Mouse (Mus musculus): ENCODE data around the gene Pnpo.
A peak's percentile ranks its signal among the peaks of the same experiment; 100 is the strongest.

The Pnpo gene

GRCm38 (mm10) chr11:96967544-96968269 is 23.9 kb upstream of the Pnpo start:
- no peaks in the 10 kb centered on the region for H3K9me3 ChIP-seq (ENCODE audit: low read length)
- peaks cover 33% of the 10 kb centered on the region for H3K36me3 ChIP-seq (ENCODE audit: insufficient read depth, low read length)
- no peaks in the 10 kb centered on the region for H3K27me3 ChIP-seq (ENCODE audit: insufficient read depth, low read length)
- peak overlapping the region; percentile 24; the same call in 1 of the 2 replicates for H3K4me3 ChIP-seq (replicated peaks; ENCODE audit: low read length)
- TF ChIP-seq NANOG (IDR thresholded peaks at IDR 0.05; ENCODE audit: borderline replicate concordance, low read length) (no peak), CTCF (conservative IDR thresholded peaks at IDR 0.05; ENCODE audit: low read length) (no peak), POU5F1 (IDR thresholded peaks at IDR 0.05; ENCODE audit: borderline replicate concordance, low read length) (no peak)
- peaks cover 98% of the 10 kb centered on the region for H3K4me1 ChIP-seq (replicated peaks; ENCODE audit: low read depth, low read length)

- no peak for TF ChIP-seq NANOG (IDR thresholded peaks at IDR 0.05; ENCODE audit: borderline replicate concordance, low read length)
- no peak for TF ChIP-seq CTCF (conservative IDR thresholded peaks at IDR 0.05; ENCODE audit: low read length)
- TF ChIP-seq POU5F1 (IDR thresholded peaks at IDR 0.05; ENCODE audit: borderline replicate concordance, low read length) = no peak
- H3K4me1 ChIP-seq (replicated peaks; ENCODE audit: low read depth, low read length) = peaks cover 98% of the 10 kb centered on the region
- peaks cover 33% of the 10 kb centered on the region for H3K36me3 ChIP-seq (ENCODE audit: insufficient read depth, low read length)
- peak overlapping the region; percentile 24; the same call in 1 of the 2 replicates for H3K4me3 ChIP-seq (replicated peaks; ENCODE audit: low read length)
- H3K9me3 ChIP-seq (ENCODE audit: low read length) = no peaks in the 10 kb centered on the region
- no peaks in the 10 kb centered on the region for H3K27me3 ChIP-seq (ENCODE audit: insufficient read depth, low read length)
Observed at GRCm38 (mm10) chr11:96966914-96967543, 23.2 kb upstream of the Pnpo start.

DNA sequence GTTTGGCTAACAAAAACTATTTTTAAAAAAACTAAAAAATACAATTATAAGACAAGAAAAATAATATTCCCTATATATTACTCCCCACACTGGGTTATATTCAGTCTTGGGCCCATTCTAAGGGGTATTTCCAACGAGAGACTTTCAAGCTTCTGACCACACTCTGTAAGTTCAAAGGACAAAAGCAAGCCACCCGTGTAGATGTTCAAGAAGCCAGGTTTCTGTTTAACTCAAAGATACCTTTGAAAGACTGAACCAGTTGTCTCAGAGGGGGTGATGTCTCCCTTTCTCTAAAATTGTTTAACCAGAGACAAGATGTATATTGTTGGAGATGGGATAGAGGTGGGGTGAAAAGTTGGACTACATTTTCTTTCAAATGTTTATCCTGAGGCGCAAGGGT is 22.4 kb upstream of the Pnpo start:
- Histone ChIP-seq H3K4me3 (replicated peaks; ENCODE audit: low read length) (no peak overlapping the region), H3K4me1 (replicated peaks; ENCODE audit: low read depth, low read length) (peaks cover 98% of the 10 kb centered on the region), H3K36me3 (ENCODE audit: insufficient read depth, low read length) (peaks cover 40% of the 10 kb centered on the region), H3K9me3 (ENCODE audit: low read length) (no peaks in the 10 kb centered on the region), H3K27me3 (ENCODE audit: insufficient read depth, low read length) (no peaks in the 10 kb centered on the region)
- TF ChIP-seq CTCF (conservative IDR thresholded peaks at IDR 0.05; ENCODE audit: low read length) (no peak), NANOG (IDR thresholded peaks at IDR 0.05; ENCODE audit: borderline replicate concordance, low read length) (no peak), POU5F1 (IDR thresholded peaks at IDR 0.05; ENCODE audit: borderline replicate concordance, low read length) (no peak)

DNA sequence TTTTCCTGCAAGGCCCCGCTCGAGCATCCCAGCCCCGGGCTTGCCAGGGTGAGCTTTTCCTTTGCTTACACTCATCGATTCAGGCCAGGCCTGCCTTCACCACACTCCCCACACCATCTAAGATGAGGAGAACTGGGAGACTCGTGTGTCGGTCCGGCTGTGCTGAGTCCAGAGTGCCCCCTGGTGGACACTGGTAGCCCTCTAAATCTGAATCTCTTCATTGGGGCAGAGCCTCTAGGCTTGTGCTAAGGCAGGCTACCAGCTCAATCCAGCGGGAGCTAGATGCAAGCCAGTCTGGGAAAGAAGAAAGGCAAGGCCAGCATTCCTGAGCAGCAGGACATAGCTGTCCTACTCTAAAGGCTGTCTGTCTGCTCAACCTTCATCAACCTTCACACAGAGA is 19.8 kb upstream of the Pnpo start:
- Histone ChIP-seq H3K4me3 (replicated peaks; ENCODE audit: low read length) (peak overlapping the region; percentile 58), H3K9me3 (ENCODE audit: low read length) (no peaks in the 10 kb centered on the region), H3K36me3 (ENCODE audit: insufficient read depth, low read length) (peaks cover 58% of the 10 kb centered on the region), H3K4me1 (replicated peaks; ENCODE audit: low read depth, low read length) (peaks cover 93% of the 10 kb centered on the region), H3K27me3 (ENCODE audit: insufficient read depth, low read length) (no peaks in the 10 kb centered on the region)
- no peak for TF ChIP-seq NANOG (IDR thresholded peaks at IDR 0.05; ENCODE audit: borderline replicate concordance, low read length)
- peak; percentile 83 for TF ChIP-seq CTCF (conservative IDR thresholded peaks at IDR 0.05; ENCODE audit: low read length)

DNA sequence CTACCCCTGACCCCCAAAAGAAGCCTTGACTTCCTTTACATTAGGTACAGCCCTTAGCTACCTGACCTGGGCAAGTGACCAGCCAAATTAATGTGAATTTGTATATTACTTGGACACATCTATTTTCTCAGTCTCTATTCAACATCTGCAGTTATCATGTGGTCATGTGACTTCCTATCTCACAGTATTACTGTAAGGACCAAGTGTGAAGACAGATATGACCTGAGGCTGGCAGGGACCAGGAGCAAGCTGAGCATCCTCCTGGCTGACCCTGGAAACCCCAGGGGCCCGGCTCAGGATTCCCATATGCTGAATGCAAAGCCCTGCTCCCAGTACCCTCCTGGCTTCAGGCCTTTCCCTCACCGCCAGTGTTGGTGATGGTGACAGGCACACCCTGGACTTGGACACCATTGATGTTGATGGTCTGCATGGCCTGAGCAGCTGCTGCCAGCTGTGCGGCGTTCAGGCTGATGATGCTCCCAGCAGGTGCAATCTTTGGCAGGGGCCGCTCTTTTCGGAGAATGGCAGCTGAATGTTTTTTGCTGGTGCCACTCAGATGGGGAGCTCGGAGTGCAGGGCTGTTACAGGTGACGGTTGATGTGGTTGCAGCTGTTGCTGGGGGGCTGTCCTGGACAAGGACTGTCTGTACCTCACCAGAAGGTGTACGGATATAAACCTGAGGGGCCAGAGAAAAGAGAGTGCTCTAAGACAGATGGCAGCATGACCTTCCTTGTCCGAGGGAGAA is 13.4 kb upstream of the Pnpo start:
- no peaks in the 10 kb centered on the region for H3K27me3 ChIP-seq (ENCODE audit: insufficient read depth, low read length)
- peaks cover 91% of the 10 kb centered on the region for H3K4me1 ChIP-seq (replicated peaks; ENCODE audit: low read depth, low read length)
- H3K36me3 ChIP-seq (ENCODE audit: insufficient read depth, low read length) = peaks cover 91% of the 10 kb centered on the region
- H3K4me3 ChIP-seq (replicated peaks; ENCODE audit: low read length) = 0 out of 2 replicates have a peak overlapping the region, but pooled peaks have one; percentile 79
- TF ChIP-seq CTCF (conservative IDR thresholded peaks at IDR 0.05; ENCODE audit: low read length) = no peak
- no peak for TF ChIP-seq POU5F1 (IDR thresholded peaks at IDR 0.05; ENCODE audit: borderline replicate concordance, low read length)
- no peak for TF ChIP-seq NANOG (IDR thresholded peaks at IDR 0.05; ENCODE audit: borderline replicate concordance, low read length)
- no peaks in the 10 kb centered on the region for H3K9me3 ChIP-seq (ENCODE audit: low read length)

- peaks cover 94% of the 10 kb centered on the region for H3K36me3 ChIP-seq (ENCODE audit: insufficient read depth, low read length)
- no peaks in the 10 kb centered on the region for H3K27me3 ChIP-seq (ENCODE audit: insufficient read depth, low read length)
- H3K4me3 ChIP-seq (replicated peaks; ENCODE audit: low read length) = peak overlapping the region; percentile 79
- H3K4me1 ChIP-seq (replicated peaks; ENCODE audit: low read depth, low read length) = peaks cover 91% of the 10 kb centered on the region
- TF ChIP-seq CTCF (conservative IDR thresholded peaks at IDR 0.05; ENCODE audit: low read length) (peak; percentile 65), POU5F1 (IDR thresholded peaks at IDR 0.05; ENCODE audit: borderline replicate concordance, low read length) (no peak), NANOG (IDR thresholded peaks at IDR 0.05; ENCODE audit: borderline replicate concordance, low read length) (0 out of 2 replicates have a peak, but pooled peaks have one; percentile 8)
- H3K9me3 ChIP-seq (ENCODE audit: low read length) = no peaks in the 10 kb centered on the region
Observed at GRCm38 (mm10) chr11:96956009-96956724, 12.4 kb upstream of the Pnpo start.

- TF ChIP-seq NANOG (IDR thresholded peaks at IDR 0.05; ENCODE audit: borderline replicate concordance, low read length) (no peak), POU5F1 (IDR thresholded peaks at IDR 0.05; ENCODE audit: borderline replicate concordance, low read length) (no peak), CTCF (conservative IDR thresholded peaks at IDR 0.05; ENCODE audit: low read length) (no peak)
- Histone ChIP-seq H3K4me3 (replicated peaks; ENCODE audit: low read length) (peak overlapping the region; percentile 79), H3K9me3 (ENCODE audit: low read length) (no peaks in the 10 kb centered on the region), H3K36me3 (ENCODE audit: insufficient read depth, low read length) (peaks cover 92% of the 10 kb centered on the region), H3K27me3 (ENCODE audit: insufficient read depth, low read length) (no peaks in the 10 kb centered on the region), H3K4me1 (replicated peaks; ENCODE audit: low read depth, low read length) (peaks cover 83% of the 10 kb centered on the region)
Observed at GRCm38 (mm10) chr11:96955094-96955493, 11.3 kb upstream of the Pnpo start.

All from E14TG2a.4 (cell line).